Mouse (Mus musculus) lung, postnatal 0 days (tissue): ENCODE measurements around the gene Foxe1.

Experiments
- CTCF ChIP-seq: IDR thresholded peaks from 2 replicates; pipeline ENCODE4 v1.5.1; 2016; ENCODE audit warnings: antibody characterized with exemption, mild to moderate bottlenecking
- EP300 ChIP-seq: IDR thresholded peaks from 2 replicates; pipeline ENCODE4 v1.6.1; 2016; ENCODE audit warnings: antibody characterized with exemption, mild to moderate bottlenecking, control low read depth

GRCm38 (mm10) chr4:46337990-46338389 is 5.4 kb upstream of the Foxe1 start:
- TF ChIP-seq EP300 (no peak), CTCF (no peak)
